Mouse (Mus musculus) heart, embryonic 13.5 days (tissue): Measurements from ENCODE around the gene Gm21541. TPM values are rescaled to one million over a fixed set of nuclear protein-coding genes. Genes with fewer than 3 reads are reported as not detected.
"Not testable (repeated sequence)": the region's sequence is repeated elsewhere in the genome, so short reads cannot be mapped to it uniquely, and the experiment has no call there.

Experiments
- ATAC-seq: fragments of 200-750 bp; cut with Nextera tagmentation; 2 replicates; pipeline ENCODE4 v1.8.0; 2017; ENCODE audit warnings: moderate TSS enrichment; ENCODE audit not compliant: insufficient number of reproducible peaks, low FRiP score, low TSS enrichment; ENCODE audit errors: extremely low read depth
- H3K27ac ChIP-seq: fragments of 300-500 bp; sonication (generic); replicated peaks from 2 replicates; pipeline ENCODE4 v1.5.1; 2015; ENCODE audit warnings: moderate library complexity, mild to moderate bottlenecking, inconsistent platforms
- H3K27me3 ChIP-seq: fragments of 300-500 bp; sonication (generic); replicated peaks from 2 replicates; pipeline ENCODE4 v1.6.1; 2015; ENCODE audit warnings: mild to moderate bottlenecking, inconsistent platforms
- H3K36me3 ChIP-seq: fragments of 300-500 bp; sonication (generic); 2 replicates; pipeline ENCODE4 v1.6.1; 2015; ENCODE audit warnings: mild to moderate bottlenecking, inconsistent platforms
- H3K4me1 ChIP-seq: fragments of 300-500 bp; sonication (generic); 2 replicates; pipeline ENCODE4 v1.6.1; 2015; ENCODE audit warnings: inconsistent platforms
- H3K4me2 ChIP-seq: fragments of 300-500 bp; sonication (generic); 2 replicates; pipeline ENCODE4 v1.6.1; 2015; ENCODE audit warnings: inconsistent platforms, mild to moderate bottlenecking, moderate library complexity
- H3K4me3 ChIP-seq: fragments of 300-500 bp; sonication (generic); 2 replicates; pipeline ENCODE4 v1.5.1; 2015; ENCODE audit warnings: moderate library complexity, mild to moderate bottlenecking, inconsistent platforms
- H3K9ac ChIP-seq: fragments of 300-500 bp; sonication (generic); 2 replicates; pipeline ENCODE4 v1.6.1; 2015; ENCODE audit warnings: inconsistent platforms, mild to moderate bottlenecking, moderate library complexity
- H3K9me3 ChIP-seq: fragments of 300-500 bp; sonication (generic); 2 replicates; pipeline ENCODE4 v1.6.1; 2016; ENCODE audit warnings: inconsistent platforms
- WGBS: fragments of 180-500 bp; shearing (Covaris S2); methylation state at CpG from one replicate; pipeline ENCODE4 v1.1.7; 2015; ENCODE audit warnings: mixed read lengths; 5-methylcytosine and 5-hydroxymethylcytosine counted together
- polyA plus RNA-seq: library from polyadenylated mRNA; unstranded; fragments of >200 nt; fragmentation: Nextera tagmentation; extraction: Ambion mirVana; gene quantifications from 2 replicates; pipeline ENCODE4 v1.2.1, GENCODE M21; 2015

The Gm21541 gene
- 1.8 TPM in 1 of 2 replicates, not detected in the other for polyA plus RNA-seq

GRCm38 (mm10) chr4:41903310-41903709 lies at the start of gene Gm21541:
TSS of gene Gm21541 (plus strand) at chr4:41903610.
- not testable (repeated sequence) for H3K27me3 ChIP-seq, H3K9ac ChIP-seq, H3K9me3 ChIP-seq, H3K4me3 ChIP-seq, H3K27ac ChIP-seq, H3K4me1 ChIP-seq, H3K4me2 ChIP-seq, H3K36me3 ChIP-seq, ATAC-seq
- no CpG with 5 or more reads among the region's 5 CpGs for WGBS

DNA sequence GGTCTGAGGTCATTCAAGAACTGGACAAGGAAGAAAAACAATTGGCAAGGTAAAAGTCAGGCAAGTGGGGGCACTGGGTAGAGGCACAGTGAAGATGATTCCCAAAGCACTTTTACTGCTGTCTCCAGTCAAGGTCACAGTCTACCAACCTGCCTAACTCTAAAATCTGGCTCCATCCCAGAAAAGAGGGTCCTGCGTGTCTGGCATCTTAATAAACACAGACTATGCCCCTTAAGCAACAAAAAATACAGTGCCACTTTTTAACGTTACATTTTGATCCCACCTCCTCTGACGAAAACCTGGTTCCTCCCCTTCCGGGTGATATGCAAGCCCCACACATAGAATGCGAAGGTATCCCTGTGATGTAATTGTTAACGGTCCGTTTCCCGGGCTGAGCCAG lies 37.9 kb downstream of the Gm21541 start, which contains the start of gene Gm20878:
Gene Gm20878, plus strand, starts transcription at position 301 of the 400 bp plus-strand sequence.
- H3K4me3 ChIP-seq, H3K27ac ChIP-seq, ATAC-seq, H3K4me1 ChIP-seq, H3K27me3 ChIP-seq, H3K4me2 ChIP-seq, H3K9me3 ChIP-seq, H3K9ac ChIP-seq, H3K36me3 ChIP-seq: not testable (repeated sequence)
- no CpG with 5 or more reads among the region's 8 CpGs for whole genome bisulfite sequencing

Other genes starting within 250 kb of the Gm21541 start
- 2.5 and 3.9 TPM in 2 replicates for gene Cntfr, start 206.5 kb upstream of the Gm21541 start, polyA plus RNA-seq
- 137 and 146 TPM in 2 replicates for gene Il11ra1, start 203.6 kb upstream of the Gm21541 start, polyA plus RNA-seq
- gene Rpp25l, start 190.1 kb upstream of the Gm21541 start, polyA plus RNA-seq, result 45.1 and 50.4 TPM in 2 replicates
- gene Dctn3, start 180.4 kb upstream of the Gm21541 start, polyA plus RNA-seq, result 128 and 139 TPM in 2 replicates
- not detected in 2 replicates for gene Arid3c, start 172.5 kb upstream of the Gm21541 start, polyA plus RNA-seq
- 54.1 and 61.6 TPM in 2 replicates for gene Galt, start 148.4 kb upstream of the Gm21541 start, polyA plus RNA-seq
- gene Sigmar1, start 147.5 kb upstream of the Gm21541 start, polyA plus RNA-seq, result 63.3 and 69.8 TPM in 2 replicates
- gene Ccl27a, start 129.4 kb upstream of the Gm21541 start, polyA plus RNA-seq, result 44.5 and 49.3 TPM in 2 replicates
- gene Gm20878, start 38.0 kb downstream of the Gm21541 start, polyA plus RNA-seq, result 1.7 and 1.8 TPM in 2 replicates
- 0.11 and 0.15 TPM in 2 replicates for gene Fam205a4, start 62.4 kb downstream of the Gm21541 start, polyA plus RNA-seq
- gene Gm21093, start 131.1 kb downstream of the Gm21541 start, polyA plus RNA-seq, result not detected in 2 replicates
- gene Gm3893, start 187.6 kb downstream of the Gm21541 start, polyA plus RNA-seq, result not detected in 2 replicates
- 2.6 TPM in 1 of 2 replicates, not detected in the other for gene Gm13304, start 211.2 kb downstream of the Gm21541 start, polyA plus RNA-seq
- not detected in 2 replicates for gene Gm13306, start 249.8 kb downstream of the Gm21541 start, polyA plus RNA-seq